Mouse (Mus musculus) kidney, adult 2 months (tissue): ENCODE measurements around the gene Gm20708.

ENCODE experiments used
- CTCF ChIP-seq: fragments of 200-500 bp; conservative IDR thresholded peaks from 2 replicates; pipeline ENCODE4 v1.5.1; 2011; ENCODE audit warnings: low read depth, mild to moderate bottlenecking, control low read depth, low read length, moderate library complexity, mixed read lengths; ENCODE audit not compliant: insufficient read depth, insufficient read length
- POLR2A ChIP-seq: fragments of 200-500 bp; IDR thresholded peaks from one replicate; pipeline ENCODE4 v1.6.1; 2011; ENCODE audit warnings: low read depth, low read length, control low read depth

DNA sequence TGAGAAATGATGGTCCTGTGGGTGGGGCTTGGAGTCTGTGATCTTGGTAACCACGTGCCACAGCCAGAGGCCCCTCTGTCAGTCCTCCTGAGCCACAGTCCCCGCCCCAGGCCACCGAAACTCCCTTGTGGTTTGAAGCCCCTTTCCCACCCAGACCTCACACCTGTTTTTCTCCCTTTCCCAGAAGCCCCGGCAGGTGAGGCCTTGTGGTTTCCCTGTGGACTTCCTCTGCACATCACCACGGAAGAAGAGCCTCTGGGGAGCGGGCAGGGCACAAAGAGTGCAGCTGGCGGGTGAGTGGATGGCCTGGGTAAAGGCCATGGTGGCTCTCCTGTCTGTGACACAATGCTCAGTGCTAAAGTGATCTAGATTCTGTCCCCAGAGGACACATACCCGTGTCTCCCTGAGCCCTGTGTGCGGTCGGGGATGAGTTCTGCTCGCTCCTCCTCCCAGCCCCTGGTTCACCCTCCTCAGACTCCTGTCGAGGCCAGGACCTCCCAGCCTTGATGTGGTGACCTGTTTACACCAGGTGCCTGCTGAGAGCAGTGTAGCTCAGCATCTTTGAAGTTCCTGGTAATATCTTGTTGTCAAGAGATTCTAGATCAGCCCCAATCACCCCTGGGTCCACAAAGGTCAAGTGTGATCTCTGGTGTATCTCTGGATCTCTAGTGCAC, 62.6 kb downstream of the Gm20708 start:
- TF ChIP-seq CTCF (no peak), POLR2A (no peak)
